Mouse (Mus musculus): ENCODE data around the gene Uggt2. TPM values are rescaled to one million over a fixed set of nuclear protein-coding genes. Genes with fewer than 3 reads are reported as not detected.
A peak's percentile ranks its signal among the peaks of the same experiment; 100 is the strongest.

Gene Uggt2
- polyA plus RNA-seq, 2 experiments, result 14.9 to 36.0 TPM

GRCm38 (mm10) chr14:119037076-119037683, 62.0 kb downstream of the Uggt2 start:
- TF ChIP-seq POLR2A (IDR thresholded peaks at IDR 0.05; ENCODE audit: borderline replicate concordance, extremely low read depth, insufficient read depth, insufficient read length), result no peak
- no peak for DNase-seq (ENCODE audit: low spot score)
- no peak overlapping the region for H3K27ac ChIP-seq (replicated peaks; ENCODE audit: low read depth, low read length)

GRCm38 (mm10) chr14:119027675-119028253, 71.5 kb downstream of the Uggt2 start:
- Histone ChIP-seq H3K9ac (ENCODE audit: low read depth, low read length, severe bottlenecking) (no peak overlapping the region), H3K36me3 (ENCODE audit: control insufficient read depth, insufficient read depth, low read length) (peaks cover 36% of the 10 kb centered on the region), H3K4me3 (replicated peaks; ENCODE audit: low read length) (no peak overlapping the region), H3K27ac (replicated peaks; ENCODE audit: low read depth, low read length) (no peak overlapping the region), H3K27me3 (ENCODE audit: control insufficient read depth, insufficient read depth, low read length) (no peaks in the 10 kb centered on the region), H3K9me3 (ENCODE audit: control insufficient read depth, low read length) (no peaks in the 10 kb centered on the region), H3K4me1 (ENCODE audit: control insufficient read depth, insufficient read depth, low read length) (no peaks in the 10 kb centered on the region), H3K4me2 (replicated peaks; ENCODE audit: low read depth, low read length, severe bottlenecking) (no peak overlapping the region)
- ATAC-seq (ENCODE audit: low FRiP score, low read depth) (no peak), DNase-seq (ENCODE audit: low spot score) (no peak)
- WGBS, result 62% methylated on average over 2 of the region's 2 CpGs
- no peak for TF ChIP-seq POLR2A (IDR thresholded peaks at IDR 0.05; ENCODE audit: borderline replicate concordance, extremely low read depth, insufficient read depth, insufficient read length)

More at GRCm38 (mm10) chr14:119037076-119037683, 62.0 kb downstream of the Uggt2 start:
- no peaks in the 10 kb centered on the region for H3K4me1 ChIP-seq (ENCODE audit: control insufficient read depth, insufficient read depth, low read length)
- H3K27me3 ChIP-seq (ENCODE audit: control insufficient read depth, insufficient read depth, low read length), result no peaks in the 10 kb centered on the region
- H3K9me3 ChIP-seq (ENCODE audit: control insufficient read depth, low read length), result no peaks in the 10 kb centered on the region
- 91% methylated on average over 12 of the region's 12 CpGs for WGBS
- H3K9ac ChIP-seq (ENCODE audit: low read depth, low read length, severe bottlenecking), result no peak overlapping the region
- H3K36me3 ChIP-seq (ENCODE audit: control insufficient read depth, insufficient read depth, low read length), result peaks cover 47% of the 10 kb centered on the region
- H3K4me3 ChIP-seq (replicated peaks; ENCODE audit: low read length), result no peak overlapping the region
- ATAC-seq (ENCODE audit: low FRiP score, low read depth), result no peak
- no peak overlapping the region for H3K4me2 ChIP-seq (replicated peaks; ENCODE audit: low read depth, low read length, severe bottlenecking)

GRCm38 (mm10) chr14:119027130-119027529, 72.1 kb downstream of the Uggt2 start:
- Histone ChIP-seq H3K27ac (replicated peaks; ENCODE audit: low read depth, low read length) (no peak overlapping the region), H3K4me3 (replicated peaks; ENCODE audit: low read length) (no peak overlapping the region), H3K4me2 (replicated peaks; ENCODE audit: low read depth, low read length, severe bottlenecking) (no peak overlapping the region), H3K36me3 (ENCODE audit: control insufficient read depth, insufficient read depth, low read length) (peaks cover 43% of the 10 kb centered on the region), H3K27me3 (ENCODE audit: control insufficient read depth, insufficient read depth, low read length) (no peaks in the 10 kb centered on the region), H3K9ac (ENCODE audit: low read depth, low read length, severe bottlenecking) (no peak overlapping the region), H3K4me1 (ENCODE audit: control insufficient read depth, insufficient read depth, low read length) (no peaks in the 10 kb centered on the region), H3K9me3 (ENCODE audit: control insufficient read depth, low read length) (no peaks in the 10 kb centered on the region)
- WGBS, result 44% methylated on average over 4 of the region's 4 CpGs
- TF ChIP-seq POLR2A (IDR thresholded peaks at IDR 0.05; ENCODE audit: borderline replicate concordance, extremely low read depth, insufficient read depth, insufficient read length), result no peak
- DNase-seq (ENCODE audit: low spot score) (peak; percentile 35), ATAC-seq (ENCODE audit: low FRiP score, low read depth) (no peak)

- Histone ChIP-seq H3K4me1 (ENCODE audit: control insufficient read depth, insufficient read depth, low read length) (no peaks in the 10 kb centered on the region), H3K27me3 (ENCODE audit: control insufficient read depth, insufficient read depth, low read length) (no peaks in the 10 kb centered on the region), H3K36me3 (ENCODE audit: control insufficient read depth, insufficient read depth, low read length) (peaks cover 37% of the 10 kb centered on the region), H3K4me2 (replicated peaks; ENCODE audit: low read depth, low read length, severe bottlenecking) (no peak overlapping the region), H3K4me3 (replicated peaks; ENCODE audit: low read length) (no peak overlapping the region), H3K9me3 (ENCODE audit: control insufficient read depth, low read length) (no peaks in the 10 kb centered on the region), H3K27ac (replicated peaks; ENCODE audit: low read depth, low read length) (no peak overlapping the region), H3K9ac (ENCODE audit: low read depth, low read length, severe bottlenecking) (no peak overlapping the region)
- no peak for ATAC-seq (ENCODE audit: low FRiP score, low read depth)
- DNase-seq (ENCODE audit: low spot score), result no peak
- no peak for TF ChIP-seq POLR2A (IDR thresholded peaks at IDR 0.05; ENCODE audit: borderline replicate concordance, extremely low read depth, insufficient read depth, insufficient read length)
- whole genome bisulfite sequencing, result 72% methylated on average over 5 of the region's 5 CpGs
Measured at GRCm38 (mm10) chr14:119025889-119026288, 73.3 kb downstream of the Uggt2 start.

- H3K9me3 ChIP-seq (ENCODE audit: control insufficient read depth, low read length), result no peaks in the 10 kb centered on the region
- H3K27ac ChIP-seq (replicated peaks; ENCODE audit: low read depth, low read length), result no peak overlapping the region
- H3K9ac ChIP-seq (ENCODE audit: low read depth, low read length, severe bottlenecking), result no peak overlapping the region
- DNase-seq (ENCODE audit: low spot score) (no peak), ATAC-seq (ENCODE audit: low FRiP score, low read depth) (no peak)
- 72% methylated on average over 12 of the region's 12 CpGs for WGBS
- no peaks in the 10 kb centered on the region for H3K27me3 ChIP-seq (ENCODE audit: control insufficient read depth, insufficient read depth, low read length)
- TF ChIP-seq POLR2A (IDR thresholded peaks at IDR 0.05; ENCODE audit: borderline replicate concordance, extremely low read depth, insufficient read depth, insufficient read length), result no peak
- H3K4me3 ChIP-seq (replicated peaks; ENCODE audit: low read length), result no peak overlapping the region
- no peaks in the 10 kb centered on the region for H3K4me1 ChIP-seq (ENCODE audit: control insufficient read depth, insufficient read depth, low read length)
- H3K4me2 ChIP-seq (replicated peaks; ENCODE audit: low read depth, low read length, severe bottlenecking), result no peak overlapping the region
- H3K36me3 ChIP-seq (ENCODE audit: control insufficient read depth, insufficient read depth, low read length), result peaks cover 49% of the 10 kb centered on the region
Measured at GRCm38 (mm10) chr14:119013549-119013948, 85.7 kb downstream of the Uggt2 start.
